Mouse (Mus musculus): ENCODE data around the gene Mrtfb.

- TF ChIP-seq CTCF (IDR thresholded peaks at IDR 0.05; ENCODE audit: low read depth, low read length) (no peak), POLR2A (IDR thresholded peaks at IDR 0.05; ENCODE audit: borderline replicate concordance, low read depth, low read length) (no peak)
These were observed 10.6 kb upstream of the Mrtfb start for GRCm38 (mm10) chr16:13245658-13246057.

Measured in bone marrow macrophage, adult 2 months (primary cell).